Mouse (Mus musculus) gastrocnemius, postnatal 10 days (tissue): ENCODE results near the gene Nfkbib. TPM values are rescaled to one million over a fixed set of nuclear protein-coding genes. Genes with fewer than 3 reads are reported as not detected.

ENCODE experiments used
- DNase-seq: peaks from one replicate; pipeline ENCODE4 v3.0.0; 2021; ENCODE audit warnings: mixed read lengths
- total RNA-seq, 2 experiments: library from RNA; stranded (reverse); gene quantifications; 2 replicates each; pipeline ENCODE4 v1.2.3; 2021

The Nfkbib gene
- total RNA-seq, 2 experiments from 2014 or later = 17.4 to 18.2 TPM

DNA sequence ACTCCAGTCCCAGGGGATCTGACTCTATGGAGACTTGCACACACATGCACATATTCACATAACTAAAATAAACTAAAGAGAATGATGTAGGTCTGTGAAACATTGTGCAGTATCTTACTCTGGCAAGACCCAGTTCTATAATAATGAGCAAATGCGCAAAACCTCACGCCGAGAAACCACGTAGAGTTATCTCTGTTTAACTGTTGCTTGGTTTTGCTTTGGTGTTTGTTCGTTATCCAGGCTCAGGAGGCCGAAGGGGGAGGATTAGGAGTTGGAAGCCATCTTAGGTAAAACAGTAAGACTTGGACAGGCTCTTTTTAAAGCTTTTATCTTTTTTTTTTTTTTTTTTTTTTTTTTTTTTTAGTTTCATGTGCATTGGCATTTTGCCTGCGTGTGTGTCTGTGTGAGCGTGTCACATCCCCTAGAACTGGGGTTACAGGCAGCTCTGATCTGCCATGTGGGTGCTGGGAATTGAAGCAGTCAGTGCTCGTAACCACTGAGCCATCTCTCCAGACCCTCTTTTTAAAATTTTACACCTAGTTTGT, 2.2 kb upstream of the Nfkbib start:
- DNase-seq = no peak

DNA sequence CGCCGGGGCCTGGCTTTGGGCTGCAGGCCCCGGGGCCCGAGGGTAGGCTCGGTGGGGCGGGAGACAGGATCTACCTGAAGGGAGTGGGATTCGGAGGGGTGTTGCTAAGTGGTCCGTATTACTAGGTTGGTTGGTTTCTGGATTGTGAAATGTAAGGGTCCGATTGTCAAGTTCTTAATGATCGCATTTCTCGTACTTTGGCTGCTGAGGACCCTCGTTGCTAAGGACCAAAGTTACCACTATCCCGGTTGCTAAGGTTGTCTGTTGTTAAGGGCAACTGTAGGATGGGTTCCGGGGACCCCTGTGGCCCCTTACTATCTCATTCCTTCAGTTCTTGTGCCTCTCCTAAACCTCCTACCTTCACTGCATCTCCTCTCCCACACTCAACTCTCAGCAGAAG, 402 bp downstream of the Nfkbib start:
- no peak for DNase-seq

DNA sequence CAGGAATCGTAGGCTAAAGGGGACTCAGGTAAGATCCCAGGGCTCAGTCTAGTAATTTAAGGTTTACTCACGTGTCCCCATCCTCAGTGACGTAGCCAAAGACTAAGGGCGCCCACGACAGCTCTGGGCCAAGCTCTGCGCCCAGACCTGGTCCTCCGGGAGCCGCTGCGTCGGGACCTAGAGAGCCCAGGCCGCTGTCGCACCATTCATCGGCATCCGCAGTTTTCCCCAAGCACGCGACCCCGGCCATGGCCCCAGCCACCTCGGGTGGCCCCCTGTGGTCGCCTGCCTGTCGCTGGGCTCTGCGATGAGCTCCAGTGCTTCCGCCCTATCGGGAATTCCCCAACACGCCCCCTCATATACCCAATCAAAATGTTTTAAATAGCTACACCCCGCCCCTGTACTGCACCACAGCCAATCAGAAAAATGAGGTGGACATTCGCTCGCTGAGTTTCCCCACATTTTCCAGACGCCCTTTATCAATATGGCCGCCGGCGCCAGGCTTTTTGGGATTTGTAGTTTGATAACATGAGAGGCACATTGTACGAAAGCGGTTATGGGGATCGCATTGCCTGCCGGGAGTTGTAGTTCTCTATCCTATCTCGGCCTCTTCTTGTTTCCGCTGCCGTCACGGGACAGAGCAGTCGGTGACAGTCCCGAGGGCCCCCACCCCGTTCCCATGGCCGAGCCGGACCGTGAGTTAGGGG, 986 bp downstream of the Nfkbib start, which contains the start of gene Sirt2:
Sirt2 (plus strand) TSS at position 563 of the 707 bp plus-strand sequence.
- DNase-seq = peak; percentile 91

DNA sequence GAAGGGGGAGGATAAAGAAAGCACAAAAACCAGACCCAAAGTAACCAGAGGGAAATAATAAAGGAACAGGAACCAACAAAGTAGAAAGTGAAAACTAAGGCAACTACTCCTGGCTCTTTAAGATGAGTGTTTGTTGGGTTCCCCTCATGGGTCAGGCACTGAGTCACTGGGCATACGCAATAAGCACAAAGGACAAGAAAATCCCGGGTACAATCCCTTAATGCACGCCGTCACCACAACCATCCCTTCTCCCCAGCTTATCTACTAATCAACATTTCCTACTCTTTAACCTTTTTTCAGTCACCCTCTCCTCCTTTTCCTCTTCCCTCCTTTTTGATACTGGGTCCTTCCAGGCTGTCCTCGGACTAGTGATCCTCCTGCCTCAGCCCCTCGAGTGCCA, 2.1 kb downstream of the Nfkbib start:
- DNase-seq = no peak

DNA sequence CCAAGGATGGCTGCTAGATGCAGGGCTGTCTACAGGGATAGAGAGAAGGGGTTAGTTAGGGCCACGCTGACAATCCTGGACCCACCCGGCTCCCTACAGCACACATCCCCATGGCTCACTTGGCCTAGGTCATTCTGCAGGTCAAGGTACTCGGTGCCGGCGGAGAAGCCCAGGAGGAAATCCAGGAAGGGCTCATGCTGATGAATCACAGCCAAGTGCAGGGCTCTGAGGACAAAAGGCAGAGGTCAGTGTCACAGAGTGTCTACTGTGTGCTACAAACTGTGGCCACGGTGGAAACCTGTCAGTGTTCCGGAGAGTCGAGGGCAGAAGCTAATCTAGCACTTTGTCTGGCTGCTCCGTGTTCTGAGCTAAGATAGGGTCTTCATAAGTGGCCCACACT, 5.4 kb downstream of the Nfkbib start:
- DNase-seq = no peak

DNA sequence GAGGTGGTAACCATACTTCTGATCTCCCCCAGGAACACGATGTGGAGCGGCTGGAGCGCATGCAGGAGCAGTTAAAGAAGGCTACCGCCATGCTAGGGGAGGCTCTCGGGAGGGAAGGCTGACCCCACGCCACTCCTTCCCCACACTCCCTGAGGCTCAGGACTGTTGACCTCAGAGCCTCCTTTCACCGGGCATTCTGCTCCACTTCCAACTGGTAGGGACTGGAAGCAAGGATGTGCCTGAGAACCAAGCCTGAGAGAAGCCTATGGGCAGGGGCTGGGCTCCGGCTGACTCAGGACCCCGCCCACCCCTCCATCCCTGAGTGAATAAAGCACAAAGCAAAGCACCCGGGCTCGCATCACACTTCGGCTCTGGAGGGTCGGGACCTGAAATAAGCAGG, 8.7 kb downstream of the Nfkbib start:
- no peak for DNase-seq

DNA sequence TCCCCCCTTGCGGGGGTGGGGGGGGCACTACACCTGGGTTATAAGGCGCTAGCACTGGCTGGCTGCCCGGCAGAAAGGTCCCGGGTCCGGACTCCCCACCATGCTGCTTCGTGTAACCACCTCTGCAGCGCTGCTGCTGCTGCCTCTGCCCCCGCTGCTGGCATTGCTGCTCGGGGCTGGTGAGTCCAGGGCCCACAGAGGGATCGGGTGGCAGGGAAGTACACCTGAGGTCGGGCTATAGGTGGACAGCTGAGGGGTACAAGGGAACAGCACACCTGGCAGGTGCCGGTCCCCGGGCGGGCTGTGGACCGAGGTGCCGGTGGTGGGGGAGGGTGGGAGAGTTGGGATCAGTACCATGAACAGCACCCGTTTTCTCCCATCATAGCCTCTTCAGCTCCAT, 11.2 kb downstream of the Nfkbib start, which contains the start of gene Ccer2:
Ccer2 (plus strand) TSS at position 96 of the 400 bp plus-strand sequence.
- DNase-seq = no peak

DNA sequence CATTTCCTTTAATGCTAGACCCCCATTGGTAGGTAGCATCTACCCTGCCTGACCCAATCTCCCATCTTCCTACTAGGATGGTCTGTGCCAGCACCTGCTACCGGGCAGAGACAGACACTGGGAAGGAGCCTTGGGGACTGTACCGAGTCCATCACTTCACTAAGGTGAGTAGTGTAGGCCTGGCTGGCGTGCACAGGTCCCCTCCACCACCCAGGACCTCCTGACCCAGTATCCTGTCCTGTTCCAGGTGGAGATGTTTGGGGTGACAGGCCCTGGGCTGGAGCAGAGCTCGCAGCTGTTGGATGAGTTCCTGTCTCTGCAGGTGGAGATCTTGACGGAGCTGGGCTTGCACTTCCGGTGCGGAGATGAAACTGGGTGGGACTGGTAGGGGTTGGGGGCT, 17.4 kb downstream of the Nfkbib start:
- no peak for DNase-seq

DNA sequence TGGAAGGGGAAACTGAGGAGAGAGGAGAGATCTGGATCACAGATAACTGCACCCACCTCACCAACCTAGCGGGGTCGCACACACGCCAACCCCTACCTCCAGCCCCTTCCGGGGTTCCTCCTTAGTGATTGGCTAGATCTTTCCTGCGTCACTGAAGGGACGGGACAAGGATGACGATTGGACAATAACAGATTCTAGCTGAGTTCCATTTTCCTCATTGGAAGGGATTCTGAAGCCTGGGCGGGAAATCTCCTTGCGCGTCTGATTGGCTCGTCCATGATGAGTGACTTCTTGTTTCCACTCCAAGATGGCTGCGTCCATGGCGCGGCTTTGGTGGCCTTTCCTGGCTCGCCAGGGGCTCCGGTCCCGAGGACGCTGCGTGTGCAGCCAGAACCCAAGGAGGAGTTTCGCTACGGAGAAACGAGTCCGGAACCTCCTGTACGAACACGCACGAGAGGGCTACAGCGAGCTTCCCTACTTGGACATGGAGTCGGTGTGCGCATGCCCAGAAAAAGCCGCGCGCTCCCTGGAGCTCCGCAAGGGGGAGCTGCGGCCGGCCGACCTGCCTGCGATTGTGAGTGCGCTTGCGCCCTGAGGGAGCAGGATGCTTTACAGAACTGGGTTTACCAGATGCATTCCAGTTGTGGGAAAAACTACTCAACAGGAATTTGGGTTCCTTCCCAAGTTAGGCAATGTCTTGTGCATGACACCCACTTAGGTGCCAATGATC, 25.4 kb downstream of the Nfkbib start, which contains the start of the genes Mrps12 and Sars2:
Mrps12 (minus strand) TSS at position 112 of the 730 bp plus-strand sequence.
Sars2 (plus strand) TSS at position 284 of the 730 bp plus-strand sequence.
- DNase-seq = peak; percentile 95

DNA sequence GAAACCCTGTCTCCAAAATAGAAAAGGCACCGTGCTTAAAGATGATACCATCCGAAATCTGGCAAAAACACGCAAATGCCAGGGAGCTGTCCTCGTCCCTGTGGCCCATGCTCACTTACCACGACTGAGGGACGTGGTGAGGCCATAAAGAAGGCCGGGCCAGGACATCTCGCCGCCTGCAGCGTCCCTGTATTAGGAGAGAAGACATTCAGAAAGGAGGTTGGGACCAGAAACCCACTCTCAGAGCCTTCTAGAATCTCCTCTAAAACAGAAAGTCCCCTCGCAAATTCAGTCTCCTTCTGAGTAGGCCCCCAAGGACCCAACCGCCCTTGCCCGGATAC, 26.0 kb downstream of the Nfkbib start:
- DNase-seq = no peak

DNA sequence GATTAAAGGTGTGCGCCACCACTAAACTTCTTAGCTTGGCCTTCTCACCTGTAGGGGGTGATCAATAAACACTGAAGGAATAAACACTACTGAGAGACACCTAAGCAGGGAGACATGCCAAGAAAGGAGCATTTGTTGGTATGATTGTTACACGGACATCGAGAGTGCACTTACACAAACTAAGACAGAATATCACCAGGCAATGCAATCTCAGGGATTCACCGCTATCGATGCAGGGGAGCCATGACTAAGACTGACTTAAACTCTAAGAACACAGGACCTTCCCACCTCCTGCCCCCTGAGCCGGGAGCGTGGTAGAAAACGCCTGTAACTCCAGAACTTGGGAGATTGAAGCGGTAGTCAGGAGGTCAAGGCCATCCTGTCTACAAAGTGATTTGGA, 26.4 kb downstream of the Nfkbib start:
- DNase-seq = no peak

DNA sequence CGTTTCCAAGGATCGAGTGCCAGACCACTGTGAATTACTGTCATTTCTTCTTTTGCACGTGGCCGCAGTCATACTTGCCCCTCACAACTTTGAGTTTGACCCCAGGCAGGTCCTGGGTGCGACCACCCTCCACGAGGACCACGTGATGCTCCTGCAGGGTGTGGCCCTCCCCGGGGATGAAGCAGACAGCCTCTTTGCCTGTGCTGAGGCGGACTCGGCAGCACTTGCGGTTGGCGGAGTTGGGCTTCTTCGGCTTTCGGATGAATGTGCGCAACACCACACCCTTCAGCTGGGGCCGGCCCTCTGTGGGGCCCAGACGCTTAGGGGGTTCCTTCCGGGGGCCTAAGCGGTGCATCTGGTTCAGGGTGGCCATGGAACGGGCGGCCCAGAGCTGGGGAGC, 27.5 kb downstream of the Nfkbib start:
- DNase-seq = no peak

DNA sequence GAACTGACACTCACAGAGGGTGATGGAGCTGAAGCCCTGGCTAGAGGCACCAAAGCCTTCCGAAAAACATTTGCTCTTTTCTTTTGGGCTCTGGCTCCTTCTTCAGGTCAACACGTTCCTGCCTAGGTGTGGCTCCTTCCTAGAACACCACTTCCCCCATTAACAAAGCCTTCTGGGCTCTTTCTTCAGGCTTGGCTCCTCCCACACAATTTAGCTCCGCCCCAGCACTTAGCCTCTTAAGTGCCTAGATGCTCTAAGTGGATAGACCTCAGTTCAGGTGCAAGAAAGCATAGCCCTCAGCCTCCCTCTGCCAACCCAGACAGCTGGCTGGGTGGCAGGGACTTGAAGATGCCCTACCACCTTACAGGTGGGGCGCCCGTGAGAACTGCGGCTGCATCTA, 31.6 kb downstream of the Nfkbib start:
- DNase-seq = no peak

DNA sequence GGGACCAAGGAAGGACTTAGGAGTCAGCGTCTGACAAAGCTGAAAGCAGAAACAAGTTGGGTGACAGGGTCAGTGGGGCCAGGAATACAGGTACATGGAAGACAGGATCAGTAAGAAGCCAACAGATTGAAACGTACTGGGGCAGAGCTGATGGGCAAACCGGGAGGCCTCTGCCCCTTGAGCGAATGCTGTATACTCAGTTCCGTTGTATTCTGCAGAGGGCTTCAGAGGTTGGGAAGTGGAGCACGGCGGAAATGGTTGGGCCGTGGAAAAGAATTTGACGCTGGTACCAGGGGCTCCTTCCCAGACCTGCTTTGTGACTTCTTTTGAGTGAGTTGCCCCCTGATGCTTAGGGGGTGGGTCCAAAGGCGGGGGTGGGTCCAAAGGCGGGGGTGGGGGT, 34.1 kb downstream of the Nfkbib start:
- no peak for DNase-seq

DNA sequence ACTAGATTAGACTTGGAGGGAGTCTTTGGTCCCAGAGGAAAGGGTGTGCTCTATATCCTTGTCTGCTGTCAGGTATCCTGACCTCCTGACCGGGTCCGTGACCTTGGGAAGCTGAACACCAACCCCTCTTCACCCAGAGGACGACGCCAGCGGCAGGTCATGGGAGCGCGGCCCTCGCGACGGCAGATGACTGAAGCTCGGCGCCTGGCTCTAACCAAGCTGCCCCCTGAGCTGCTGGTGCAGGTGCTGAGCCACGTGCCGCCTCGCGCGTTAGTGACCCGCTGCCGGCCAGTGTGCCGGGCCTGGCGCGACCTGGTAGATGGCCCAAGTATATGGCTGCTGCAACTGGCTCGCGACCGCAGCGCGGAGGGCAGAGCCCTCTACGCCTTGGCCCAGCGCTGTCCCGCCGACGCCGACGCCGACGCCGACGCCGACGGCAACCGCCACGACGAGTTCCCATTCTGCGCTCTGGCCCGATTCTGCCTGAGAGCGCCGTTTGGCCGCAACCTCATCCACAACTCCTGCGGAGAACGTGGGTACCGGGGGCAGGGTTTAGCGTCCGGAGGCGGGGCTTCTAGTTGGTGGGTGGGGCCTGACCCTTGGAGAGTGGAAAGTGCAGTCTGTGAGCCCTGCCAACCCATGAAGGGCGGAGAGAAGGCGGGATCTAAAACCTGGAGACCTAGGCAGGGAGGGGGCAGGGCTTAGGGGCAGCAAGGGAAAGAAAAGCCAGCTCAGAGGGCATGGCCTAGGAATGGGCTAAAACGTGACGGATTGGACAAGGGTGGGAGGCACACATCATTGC, 34.8 kb downstream of the Nfkbib start:
- peak; percentile 45 for DNase-seq

DNA sequence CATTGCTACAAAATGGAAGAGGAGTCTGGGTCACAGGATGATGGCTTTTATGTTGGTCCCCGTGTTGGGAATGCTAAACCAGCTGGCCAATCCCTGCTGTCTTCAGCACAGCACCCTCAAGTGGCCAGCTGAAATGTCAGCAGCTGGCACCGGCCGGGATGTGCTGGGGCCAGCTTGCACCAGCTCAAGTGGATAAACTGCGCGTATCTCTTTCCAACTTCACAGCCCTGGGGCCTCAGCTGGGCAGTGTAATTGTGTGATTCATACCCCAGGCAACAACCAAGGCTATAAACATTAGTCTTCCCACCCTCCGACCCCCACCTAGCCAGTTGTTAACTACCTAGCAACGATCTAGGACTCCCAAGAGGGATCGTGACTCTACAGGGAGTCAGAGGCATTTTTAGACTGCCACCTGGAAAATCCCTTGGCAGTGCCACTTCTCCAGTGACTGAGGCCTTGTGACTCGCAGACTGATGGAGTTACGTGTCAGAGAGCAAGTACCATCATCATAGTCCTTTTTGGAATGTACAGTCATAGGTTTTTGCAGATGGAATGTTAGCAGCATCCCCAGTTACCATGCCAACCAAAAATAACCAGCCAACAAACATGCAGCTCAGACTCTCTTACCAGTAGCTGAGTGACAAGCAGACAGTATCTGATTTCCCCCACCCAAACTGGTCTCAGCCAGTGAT, 39.5 kb downstream of the Nfkbib start:
- DNase-seq = peak; percentile 47

DNA sequence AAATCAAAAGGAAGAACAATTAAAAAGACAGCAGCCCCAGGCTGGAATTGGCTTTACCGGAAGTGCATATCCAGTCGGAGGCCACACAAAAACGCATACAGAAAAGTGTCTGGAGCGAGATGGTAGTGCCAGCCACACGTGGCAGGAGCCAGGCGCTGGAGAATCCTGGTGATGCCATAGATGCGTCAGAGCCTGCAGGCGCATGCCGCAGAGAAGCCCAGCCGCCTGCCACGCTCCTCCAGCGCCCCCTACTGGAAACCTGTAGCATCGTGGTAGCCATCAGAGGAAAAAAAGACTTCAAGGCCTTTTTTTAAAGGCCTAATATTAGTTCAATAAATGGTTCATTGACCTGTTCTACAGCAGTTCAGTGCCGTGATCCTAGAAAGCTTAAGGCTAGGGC, 40.7 kb downstream of the Nfkbib start:
- DNase-seq = peak; percentile 84

DNA sequence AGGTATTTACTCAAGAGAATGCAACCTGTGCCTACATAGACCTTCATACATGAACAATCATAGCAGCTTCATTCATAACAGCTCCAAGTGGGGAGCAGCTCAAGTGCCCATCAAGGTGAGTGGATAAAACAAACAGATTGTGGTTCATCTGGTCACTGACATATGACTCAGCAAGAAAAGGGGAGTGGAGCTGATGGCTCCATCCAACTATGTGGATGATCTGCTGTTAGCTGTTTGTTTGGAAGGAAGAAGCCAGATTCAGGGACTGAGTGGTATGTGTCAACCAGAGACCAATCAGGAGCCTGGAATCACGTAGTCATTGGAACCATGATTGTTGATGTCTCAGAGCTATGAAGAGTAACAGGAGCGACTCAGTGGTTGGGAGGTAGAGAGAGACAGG, 42.7 kb downstream of the Nfkbib start:
- no peak for DNase-seq

DNA sequence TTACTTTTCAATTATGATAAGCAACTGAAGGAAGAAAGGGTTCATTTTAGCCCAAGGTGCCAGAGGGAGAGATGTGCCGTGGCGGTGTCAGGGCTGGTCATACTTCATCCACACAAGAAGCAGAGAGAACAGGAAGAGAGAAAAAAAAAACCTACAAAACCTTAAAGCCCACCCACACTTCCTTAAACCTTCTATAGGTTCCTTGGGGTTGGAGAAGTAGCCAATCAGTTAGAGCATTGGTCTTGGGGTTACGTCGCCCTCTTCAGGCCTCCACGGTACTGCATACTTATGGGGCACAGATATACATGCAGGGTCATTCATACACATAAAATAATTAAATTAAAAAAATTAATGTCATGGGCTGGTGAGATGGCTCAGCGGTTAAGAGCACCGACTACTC, 45.2 kb downstream of the Nfkbib start:
- DNase-seq = no peak

DNA sequence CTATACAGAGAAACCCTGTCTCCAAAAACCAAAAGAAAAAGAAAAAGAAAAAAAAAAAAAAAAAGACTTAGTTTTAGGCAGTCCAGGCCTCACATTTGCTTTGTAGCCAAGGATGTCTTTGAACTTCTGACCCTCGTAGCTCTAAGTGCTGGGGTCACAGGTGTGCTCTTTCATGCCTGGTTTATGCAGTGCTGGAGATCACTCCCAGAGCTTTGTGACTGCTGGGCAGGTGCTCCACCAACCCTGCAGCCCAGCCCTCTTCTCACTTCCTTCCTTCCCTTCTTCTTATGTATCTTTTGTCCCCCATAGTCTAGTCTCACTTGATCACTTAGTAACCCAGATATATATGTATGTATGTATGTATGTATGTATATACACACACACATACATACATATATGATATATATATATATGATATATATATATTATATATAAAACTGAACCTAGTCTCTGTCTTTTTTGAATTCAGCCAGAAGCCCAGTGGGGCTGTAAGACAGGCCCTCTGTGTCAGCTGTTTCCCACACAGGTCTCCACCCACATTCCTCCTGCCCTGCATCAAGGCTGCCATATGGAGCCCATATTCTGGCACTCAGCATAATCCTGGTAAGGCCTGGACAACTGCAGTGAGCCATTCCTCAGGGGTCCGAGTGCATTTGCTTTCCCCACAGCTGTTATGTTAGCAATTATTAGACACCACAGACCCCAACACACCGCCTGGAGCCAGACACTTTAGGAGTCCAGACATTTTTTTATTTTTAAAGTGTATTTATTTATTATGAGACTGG, 46.4 kb downstream of the Nfkbib start:
- no peak for DNase-seq

DNA sequence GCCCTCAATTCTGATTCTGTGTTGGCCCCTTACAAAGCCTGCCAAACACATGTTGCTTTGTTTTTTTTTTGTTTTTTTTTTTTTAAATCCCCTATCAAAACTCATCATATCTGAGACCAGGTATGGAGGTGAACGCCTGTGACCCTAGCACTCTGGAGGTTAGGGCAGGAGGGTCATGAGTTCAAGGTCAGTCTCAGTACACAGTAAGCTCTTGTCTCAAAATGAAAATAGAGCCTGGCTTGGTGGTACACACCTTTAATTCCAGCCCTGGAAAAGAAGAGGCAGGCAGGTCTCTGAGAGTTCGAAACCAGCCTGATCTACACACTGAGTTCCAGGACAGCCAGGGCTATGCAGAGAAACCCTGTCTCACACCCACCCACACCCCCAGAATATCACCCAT, 47.7 kb downstream of the Nfkbib start:
- no peak for DNase-seq
